7 mouse cellular contexts compared by ENCODE assay signal in the genomic region with DNA sequence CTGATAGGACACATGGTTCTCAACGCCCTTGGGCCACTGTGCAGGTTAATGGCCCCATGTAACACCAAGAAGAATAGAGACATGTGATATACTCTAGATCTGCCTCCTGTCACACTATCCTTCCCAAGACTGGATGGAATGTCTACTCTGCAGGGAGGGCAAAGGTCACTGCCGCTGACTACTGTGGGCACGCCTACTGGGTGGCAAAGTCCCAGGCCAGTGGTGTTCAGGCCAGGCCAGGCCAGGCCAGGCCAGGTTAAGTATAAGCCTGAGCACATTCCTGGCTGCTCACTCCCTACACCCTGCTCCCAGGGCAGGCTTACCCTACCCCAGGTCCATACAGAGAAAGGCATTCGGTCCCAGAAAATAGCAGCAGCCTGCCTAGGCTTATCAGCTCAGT. TPM values are rescaled to one million over a fixed set of nuclear protein-coding genes. Genes with fewer than 3 reads are reported as not detected.
DNase-seq lines count a peak whose midpoint lies in the region; ATAC-seq lines count a peak whose summit lies in the region.

No protein-coding gene starts in this region.

- WGBS in neural tube, embryonic 11.5 days: 50% methylated on average over 4 of the region's 4 CpGs

- H3K9ac ChIP-seq in neural tube, embryonic 11.5 days (ENCODE audit: low read length): no peak overlapping the region

- peak; percentile 32 for DNase-seq in neural tube, embryonic 11.5 days (ENCODE audit: low spot score)
- DNase-seq in neural tube, embryonic 10.5 days (ENCODE audit: extremely low spot score, low spot score): no peak
- peak; percentile 67 to 76 for DNase-seq in heart, postnatal 10 days
- peak; percentile 76 to 87 for DNase-seq in kidney, postnatal 4 days
- no peak for DNase-seq in layer of hippocampus, adult 8-10 months (ENCODE audit: low spot score in 2 of 2)
- DNase-seq in frontal cortex, adult 2 months (ENCODE audit: extremely low spot score in 1 of 2, low spot score in 1 of 2): no peak
- no peak for DNase-seq in cerebellum, postnatal 4 days (ENCODE audit: low spot score in 2 of 2)

- H3K36me3 ChIP-seq in neural tube, embryonic 11.5 days (ENCODE audit: control insufficient read depth, insufficient read depth, low read length): no peaks in the 10 kb centered on the region

- intact Hi-C loops in heart, postnatal 10 days (cut with DNase I): loop anchor here (5.0 kb wide), 2 partner anchors 41 to 56 kb away; no protein-coding TSS in a partner anchor

- no peak for ATAC-seq in neural tube, embryonic 11.5 days (ENCODE audit: insufficient read depth, low FRiP score, low TSS enrichment)

- H3K4me3 ChIP-seq in neural tube, embryonic 11.5 days (ENCODE audit: low read depth, low read length): no peak overlapping the region

- 0 out of 2 replicates have a peak overlapping the region, but pooled peaks have one; percentile 34 for H3K27ac ChIP-seq in neural tube, embryonic 11.5 days (ENCODE audit: low read depth, low read length)

- peaks cover 5% of the 10 kb centered on the region; the same call in 1 of the 2 replicates for H3K4me1 ChIP-seq in neural tube, embryonic 11.5 days (ENCODE audit: control insufficient read depth, insufficient read depth, low read length)

- H3K4me2 ChIP-seq in neural tube, embryonic 11.5 days (ENCODE audit: low read depth): no peak overlapping the region

- H3K27me3 ChIP-seq in neural tube, embryonic 11.5 days (ENCODE audit: control insufficient read depth, insufficient read depth, low read length): no peaks in the 10 kb centered on the region

- no peaks in the 10 kb centered on the region for H3K9me3 ChIP-seq in neural tube, embryonic 11.5 days (ENCODE audit: control insufficient read depth, low read length)

RNA-seq across cellular contexts. Expression of gene Uvrag, which starts 20.6 kb away (rescaled TPM):
- 11.2 and 12.0 TPM in 2 replicates for polyA plus RNA-seq in neural tube, embryonic 11.5 days (2014; fragmentation: Nextera tagmentation; extraction: Ambion mirVana)
- total RNA-seq in heart, postnatal 10 days (2021): 10 to 100 TPM; 34.6 to 35.0 TPM
- 10 to 100 TPM; 41.6 to 54.7 (median 52.8) TPM for total RNA-seq in layer of hippocampus, adult 8-10 months (2022)
- polyA plus RNA-seq in frontal cortex, adult 2 months (2012; rRNA removed): 15.6 and 16.8 TPM in 2 replicates

RNA-seq across cellular contexts. Expression of gene Dgat2, which starts 21.0 kb away (rescaled TPM):
- 12.7 and 15.5 TPM in 2 replicates for polyA plus RNA-seq in neural tube, embryonic 11.5 days (2014; fragmentation: Nextera tagmentation; extraction: Ambion mirVana)
- total RNA-seq in heart, postnatal 10 days (2021): 100 to 1,000 TPM; 154 to 202 TPM
- 10 to 100 TPM; 80.9 to 89.3 (median 85.5) TPM for total RNA-seq in layer of hippocampus, adult 8-10 months (2022)
- polyA plus RNA-seq in frontal cortex, adult 2 months (2012; rRNA removed): 58.0 and 63.4 TPM in 2 replicates

Comparison
In these comparisons a context has a peak if more than half of its experiments do, and no peak if none do; other contexts are left out.
1. DNase-seq: peak in neural tube, embryonic 11.5 days (single experiment), heart, postnatal 10 days (2 of 2) and kidney, postnatal 4 days (2 of 2); none in neural tube, embryonic 10.5 days (single experiment), layer of hippocampus, adult 8-10 months (0 of 2), frontal cortex, adult 2 months (0 of 2) and cerebellum, postnatal 4 days (0 of 2).